Mouse (Mus musculus) heart, embryonic 13.5 days (tissue): ENCODE results near the gene Ankrd13d. TPM values are rescaled to one million over a fixed set of nuclear protein-coding genes. Genes with fewer than 3 reads are reported as not detected.

Experiments
- ATAC-seq: fragments of 200-750 bp; cut with Nextera tagmentation; 2 replicates; pipeline ENCODE4 v1.8.0; 2017; ENCODE audit warnings: moderate TSS enrichment; ENCODE audit not compliant: insufficient number of reproducible peaks, low FRiP score, low TSS enrichment; ENCODE audit errors: extremely low read depth
- H3K27ac ChIP-seq: fragments of 300-500 bp; sonication (generic); replicated peaks from 2 replicates; pipeline ENCODE4 v1.5.1; 2015; ENCODE audit warnings: moderate library complexity, mild to moderate bottlenecking, inconsistent platforms
- H3K27me3 ChIP-seq: fragments of 300-500 bp; sonication (generic); replicated peaks from 2 replicates; pipeline ENCODE4 v1.6.1; 2015; ENCODE audit warnings: mild to moderate bottlenecking, inconsistent platforms
- H3K36me3 ChIP-seq: fragments of 300-500 bp; sonication (generic); 2 replicates; pipeline ENCODE4 v1.6.1; 2015; ENCODE audit warnings: mild to moderate bottlenecking, inconsistent platforms
- H3K4me1 ChIP-seq: fragments of 300-500 bp; sonication (generic); 2 replicates; pipeline ENCODE4 v1.6.1; 2015; ENCODE audit warnings: inconsistent platforms
- H3K4me2 ChIP-seq: fragments of 300-500 bp; sonication (generic); 2 replicates; pipeline ENCODE4 v1.6.1; 2015; ENCODE audit warnings: inconsistent platforms, mild to moderate bottlenecking, moderate library complexity
- H3K4me3 ChIP-seq: fragments of 300-500 bp; sonication (generic); 2 replicates; pipeline ENCODE4 v1.5.1; 2015; ENCODE audit warnings: moderate library complexity, mild to moderate bottlenecking, inconsistent platforms
- H3K9ac ChIP-seq: fragments of 300-500 bp; sonication (generic); 2 replicates; pipeline ENCODE4 v1.6.1; 2015; ENCODE audit warnings: inconsistent platforms, mild to moderate bottlenecking, moderate library complexity
- H3K9me3 ChIP-seq: fragments of 300-500 bp; sonication (generic); 2 replicates; pipeline ENCODE4 v1.6.1; 2016; ENCODE audit warnings: inconsistent platforms
- WGBS: fragments of 180-500 bp; shearing (Covaris S2); methylation state at CpG from one replicate; pipeline ENCODE4 v1.1.7; 2015; ENCODE audit warnings: mixed read lengths; 5-methylcytosine and 5-hydroxymethylcytosine counted together
- polyA plus RNA-seq: library from polyadenylated mRNA; unstranded; fragments of >200 nt; fragmentation: Nextera tagmentation; extraction: Ambion mirVana; gene quantifications from 2 replicates; pipeline ENCODE4 v1.2.1, GENCODE M21; 2015

The Ankrd13d gene
- polyA plus RNA-seq, 1 experiment from 2014 or later: 1.6 TPM

GRCm38 (mm10) chr19:4232651-4233050 lies 50.3 kb downstream of the Ankrd13d start:
- H3K36me3 ChIP-seq: no peaks in the 10 kb centered on the region
- peaks cover 20% of the 10 kb centered on the region for H3K4me1 ChIP-seq
- peak overlapping the region; percentile 80 for H3K4me2 ChIP-seq
- no peaks in the 10 kb centered on the region for H3K9me3 ChIP-seq
- peak overlapping the region; percentile 69; the same call in 1 of the 2 replicates for H3K4me3 ChIP-seq
- ATAC-seq: no peak
- no peak overlapping the region for H3K27ac ChIP-seq
- 78% methylated on average over 7 of the region's 7 CpGs for WGBS
- 0 out of 2 replicates have a peak overlapping the region, but pooled peaks have one; percentile 84 for H3K9ac ChIP-seq
- peaks cover 26% of the 10 kb centered on the region for H3K27me3 ChIP-seq

- H3K4me1 ChIP-seq: peaks cover 20% of the 10 kb centered on the region
These were observed 50.8 kb downstream of the Ankrd13d start for GRCm38 (mm10) chr19:4232186-4232572.

GRCm38 (mm10) chr19:4231253-4232185 lies 51.4 kb downstream of the Ankrd13d start, which contains the start of gene Pold4:
Gene Pold4, plus strand, starts transcription at chr19:4231899.
- H3K4me2 ChIP-seq: peak within 1 kb of the TSS; percentile 80
- H3K4me1 ChIP-seq: peaks cover 20% of the 10 kb centered on the region
- H3K9me3 ChIP-seq: no peaks in the 10 kb centered on the region
- H3K36me3 ChIP-seq: no peaks in the 10 kb centered on the region
- ATAC-seq: peak; percentile 87
- peak within 1 kb of the TSS; percentile 89 for H3K27ac ChIP-seq
- H3K9ac ChIP-seq: peak within 1 kb of the TSS; percentile 84
- H3K27me3 ChIP-seq: peaks cover 36% of the 10 kb centered on the region
- 8% methylated on average over 26 of the region's 26 CpGs for WGBS
- H3K4me3 ChIP-seq: peak within 1 kb of the TSS; percentile 69

More at GRCm38 (mm10) chr19:4232186-4232572, 50.8 kb downstream of the Ankrd13d start:
- Histone ChIP-seq H3K36me3 (no peaks in the 10 kb centered on the region), H3K27me3 (peaks cover 31% of the 10 kb centered on the region), H3K9ac (peak overlapping the region; percentile 84), H3K4me2 (peak overlapping the region; percentile 80), H3K9me3 (no peaks in the 10 kb centered on the region), H3K27ac (peak overlapping the region; percentile 89), H3K4me3 (peak overlapping the region; percentile 69)
- 20% methylated on average over 2 of the region's 2 CpGs for WGBS
- no peak for ATAC-seq

GRCm38 (mm10) chr19:4230415-4230814 lies 52.5 kb downstream of the Ankrd13d start:
- Histone ChIP-seq H3K4me1 (peaks cover 20% of the 10 kb centered on the region), H3K27me3 (peaks cover 30% of the 10 kb centered on the region), H3K36me3 (no peaks in the 10 kb centered on the region), H3K4me3 (no peak overlapping the region), H3K27ac (no peak overlapping the region), H3K4me2 (no peak overlapping the region), H3K9ac (peak overlapping the region; percentile 28; the same call in 1 of the 2 replicates), H3K9me3 (no peaks in the 10 kb centered on the region)
- 67% methylated on average over 8 of the region's 8 CpGs for WGBS
- ATAC-seq: no peak

- no peak for ATAC-seq
- Histone ChIP-seq H3K9me3 (no peaks in the 10 kb centered on the region), H3K27me3 (peaks cover 34% of the 10 kb centered on the region), H3K36me3 (no peaks in the 10 kb centered on the region), H3K4me3 (no peak overlapping the region), H3K9ac (no peak overlapping the region), H3K27ac (no peak overlapping the region), H3K4me1 (peaks cover 20% of the 10 kb centered on the region), H3K4me2 (no peak overlapping the region)
- 40% methylated on average over 9 of the region's 9 CpGs for WGBS
These were observed 53.4 kb downstream of the Ankrd13d start for GRCm38 (mm10) chr19:4229451-4230076.

- 72% methylated on average over 4 of the region's 4 CpGs for WGBS
- H3K27me3 ChIP-seq: peaks cover 36% of the 10 kb centered on the region
- no peak overlapping the region for H3K9ac ChIP-seq
- no peak overlapping the region for H3K4me2 ChIP-seq
- no peak overlapping the region for H3K4me3 ChIP-seq
- no peaks in the 10 kb centered on the region for H3K9me3 ChIP-seq
- ATAC-seq: no peak
- peaks cover 20% of the 10 kb centered on the region for H3K4me1 ChIP-seq
- H3K27ac ChIP-seq: no peak overlapping the region
- no peaks in the 10 kb centered on the region for H3K36me3 ChIP-seq
These were observed 54.0 kb downstream of the Ankrd13d start for GRCm38 (mm10) chr19:4228891-4229290.

GRCm38 (mm10) chr19:4227894-4228678 lies 54.9 kb downstream of the Ankrd13d start:
- Histone ChIP-seq H3K27me3 (peaks cover 40% of the 10 kb centered on the region), H3K4me2 (no peak overlapping the region), H3K9ac (0 out of 2 replicates have a peak overlapping the region, but pooled peaks have one; percentile 42), H3K9me3 (no peaks in the 10 kb centered on the region), H3K27ac (no peak overlapping the region), H3K4me1 (peaks cover 20% of the 10 kb centered on the region), H3K36me3 (no peaks in the 10 kb centered on the region), H3K4me3 (no peak overlapping the region)
- peak; percentile 19; the same call in 1 of the 2 replicates for ATAC-seq
- WGBS: 12% methylated on average over 8 of the region's 8 CpGs

GRCm38 (mm10) chr19:4227446-4227845 lies 55.5 kb downstream of the Ankrd13d start:
- H3K4me3 ChIP-seq: no peak overlapping the region
- WGBS: 51% methylated on average over 5 of the region's 5 CpGs
- H3K4me1 ChIP-seq: peaks cover 17% of the 10 kb centered on the region
- no peak overlapping the region for H3K27ac ChIP-seq
- 0 out of 2 replicates have a peak overlapping the region, but pooled peaks have one; percentile 42 for H3K9ac ChIP-seq
- ATAC-seq: no peak
- H3K36me3 ChIP-seq: no peaks in the 10 kb centered on the region
- no peaks in the 10 kb centered on the region for H3K9me3 ChIP-seq
- H3K4me2 ChIP-seq: no peak overlapping the region
- H3K27me3 ChIP-seq: peaks cover 46% of the 10 kb centered on the region

- Histone ChIP-seq H3K27me3 (peaks cover 53% of the 10 kb centered on the region), H3K9ac (no peak overlapping the region), H3K4me1 (peaks cover 19% of the 10 kb centered on the region), H3K36me3 (no peaks in the 10 kb centered on the region), H3K4me2 (no peak overlapping the region), H3K9me3 (no peaks in the 10 kb centered on the region), H3K4me3 (no peak overlapping the region), H3K27ac (no peak overlapping the region)
- WGBS: 79% methylated on average over 7 of the region's 7 CpGs
- ATAC-seq: no peak
These were observed 56.2 kb downstream of the Ankrd13d start for GRCm38 (mm10) chr19:4226779-4227178.

- no peak overlapping the region; the same call in 1 of the 2 replicates for H3K9ac ChIP-seq
- H3K27me3 ChIP-seq: peaks cover 70% of the 10 kb centered on the region
- peaks cover 41% of the 10 kb centered on the region for H3K4me1 ChIP-seq
- no peaks in the 10 kb centered on the region for H3K9me3 ChIP-seq
- H3K4me3 ChIP-seq: no peak overlapping the region
- H3K4me2 ChIP-seq: no peak overlapping the region
- no peak for ATAC-seq
- H3K27ac ChIP-seq: no peak overlapping the region
- H3K36me3 ChIP-seq: no peaks in the 10 kb centered on the region
- 72% methylated on average over 11 of the region's 11 CpGs for WGBS
These were observed 60.8 kb downstream of the Ankrd13d start for GRCm38 (mm10) chr19:4222165-4222564.
